Mouse (Mus musculus): ENCODE results near the gene Syt2.

The Syt2 gene

DNA sequence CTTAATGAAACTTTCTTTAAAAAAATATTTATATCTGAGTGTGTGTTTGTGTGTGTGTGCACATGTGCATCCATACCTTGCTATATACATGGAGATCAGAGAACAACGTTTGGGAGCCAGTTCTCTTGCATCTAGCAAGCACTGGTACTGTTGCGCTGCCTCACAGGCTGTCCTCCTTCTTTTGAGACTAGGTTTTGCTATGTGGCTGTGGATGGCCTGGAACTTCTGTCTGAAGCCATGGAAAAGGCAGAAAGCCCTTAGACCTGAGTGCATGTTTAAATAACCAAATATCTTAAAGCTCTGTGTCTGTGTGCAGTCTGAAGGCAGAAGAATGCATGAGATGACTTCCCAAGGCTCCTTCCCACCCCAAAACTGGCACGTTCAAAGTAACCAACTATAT is 126.3 kb downstream of the Syt2 start:
- no peak for DNase-seq (ENCODE audit: low spot score in 2 of 2)

DNA sequence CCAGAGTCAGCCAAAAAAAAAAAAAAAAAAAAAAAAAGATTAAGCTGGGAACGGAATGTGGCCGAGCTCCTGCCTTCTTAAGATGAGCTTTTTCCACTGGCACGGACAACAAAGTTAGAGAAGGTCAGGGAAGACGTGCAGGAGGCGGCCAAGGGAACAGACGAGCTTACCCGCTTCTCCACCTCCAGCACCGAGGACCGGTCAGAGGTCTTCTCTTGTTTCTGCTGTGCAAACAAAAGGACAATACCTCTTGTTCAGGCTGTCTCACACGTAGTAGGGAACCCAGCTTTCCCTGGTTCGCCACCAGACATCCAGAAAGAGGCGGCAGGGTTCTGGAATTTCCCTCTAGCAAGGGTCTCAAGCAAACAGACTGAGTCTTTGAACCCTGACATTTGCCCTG is 126.8 kb downstream of the Syt2 start:
- no peak for DNase-seq (ENCODE audit: low spot score in 2 of 2)

DNA sequence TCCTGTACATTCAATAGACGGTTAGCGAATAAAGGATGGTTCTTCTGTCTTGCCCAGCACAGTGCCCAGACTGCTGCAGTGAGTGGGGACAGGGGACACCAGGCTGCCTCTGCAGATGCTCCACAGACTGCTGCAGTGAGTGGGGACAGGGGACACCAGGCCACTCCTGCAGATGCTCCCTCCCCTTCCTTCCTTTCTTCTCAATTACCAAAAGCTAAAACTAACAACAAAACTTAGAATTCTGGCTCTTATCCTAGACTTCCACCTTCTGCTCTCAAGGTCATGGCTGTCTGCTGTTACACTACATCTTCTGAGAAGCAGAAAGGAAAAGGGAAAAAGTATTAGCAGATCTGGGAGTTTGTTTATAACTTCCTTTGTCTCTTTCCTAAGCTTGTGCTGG is 127.8 kb downstream of the Syt2 start:
- no peak for DNase-seq (ENCODE audit: low spot score in 2 of 2)

DNA sequence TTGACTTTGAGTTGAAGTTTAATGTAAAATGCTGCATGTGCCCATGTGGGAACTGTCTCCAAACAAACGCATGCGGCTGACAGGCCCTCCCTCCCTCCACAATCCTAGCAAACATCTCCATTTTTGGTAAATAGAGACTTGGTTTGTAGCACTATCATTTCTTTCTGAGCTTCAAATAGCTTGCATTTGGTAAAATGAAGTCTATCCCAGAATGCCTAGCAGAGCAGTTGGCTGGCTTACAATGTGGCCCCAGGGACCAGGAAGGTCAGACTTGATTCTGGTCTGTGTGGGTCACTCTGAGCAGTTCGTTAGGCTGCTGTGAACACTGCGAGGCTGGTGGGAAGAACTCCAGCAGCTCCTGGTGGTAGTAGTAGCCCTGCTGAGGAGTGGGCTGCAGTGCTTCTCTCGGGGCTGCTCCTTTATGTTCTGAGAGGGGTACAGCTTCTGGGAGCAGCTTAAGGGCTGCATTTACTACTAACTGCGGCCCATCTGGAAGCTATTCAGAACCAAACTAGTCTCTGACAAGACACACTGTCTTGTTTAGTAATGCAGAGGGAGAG is 128.3 kb downstream of the Syt2 start:
- DNase-seq (ENCODE audit: low spot score in 2 of 2), result no peak

DNA sequence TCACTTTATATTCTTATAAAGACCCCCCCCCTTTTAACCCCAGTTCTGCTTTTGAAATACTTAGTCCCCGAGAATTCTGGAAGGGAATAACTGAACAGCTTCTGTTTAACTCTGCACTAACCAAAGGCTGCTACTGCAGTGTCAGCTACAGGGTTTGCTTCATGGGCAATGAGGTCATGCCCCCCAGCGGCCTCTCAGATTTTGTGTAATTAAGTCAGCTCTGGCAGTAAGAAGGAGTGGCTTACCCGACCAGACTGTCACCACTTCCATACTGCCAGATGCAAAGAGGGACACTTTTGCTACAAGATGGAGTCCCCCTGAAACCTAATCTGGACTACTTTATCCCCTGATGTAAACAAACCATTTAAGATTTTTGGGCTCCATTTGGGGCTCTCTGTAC is 129.2 kb downstream of the Syt2 start:
- DNase-seq (ENCODE audit: low spot score in 2 of 2), result no peak

DNA sequence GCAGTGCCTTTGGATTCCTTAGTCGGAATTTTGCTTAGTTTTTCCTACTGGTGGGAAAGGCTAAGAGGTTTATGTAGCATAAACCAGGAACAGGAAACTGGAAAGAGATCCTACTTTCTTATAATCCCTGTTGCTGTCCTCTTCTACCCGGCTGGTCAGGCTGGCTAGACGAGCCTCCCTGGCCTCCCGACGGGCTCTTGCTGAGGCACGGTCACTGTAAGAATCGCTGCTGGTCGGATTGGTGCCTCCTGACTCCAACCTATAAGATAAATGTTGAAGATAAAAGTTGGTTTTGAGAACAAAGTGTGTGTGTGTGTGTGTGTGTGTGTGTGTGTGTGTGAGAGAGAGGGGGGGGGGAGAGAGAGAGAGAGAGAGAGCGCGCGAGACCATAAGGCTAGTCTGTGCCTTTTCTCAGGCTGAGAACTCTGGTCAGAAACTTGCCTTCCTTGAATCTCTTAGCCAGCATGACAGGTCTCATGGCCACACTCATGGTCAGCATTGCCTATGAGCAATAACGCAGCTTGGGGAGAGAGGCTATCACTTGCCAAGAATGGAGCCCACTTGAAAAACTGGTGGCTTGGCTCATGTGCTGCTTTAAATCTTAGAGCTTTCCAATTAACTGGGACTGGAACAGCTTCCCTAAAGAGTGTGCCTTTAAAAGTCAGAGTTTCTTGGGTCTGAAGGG is 130.9 kb downstream of the Syt2 start:
- no peak for DNase-seq (ENCODE audit: low spot score in 2 of 2)

DNA sequence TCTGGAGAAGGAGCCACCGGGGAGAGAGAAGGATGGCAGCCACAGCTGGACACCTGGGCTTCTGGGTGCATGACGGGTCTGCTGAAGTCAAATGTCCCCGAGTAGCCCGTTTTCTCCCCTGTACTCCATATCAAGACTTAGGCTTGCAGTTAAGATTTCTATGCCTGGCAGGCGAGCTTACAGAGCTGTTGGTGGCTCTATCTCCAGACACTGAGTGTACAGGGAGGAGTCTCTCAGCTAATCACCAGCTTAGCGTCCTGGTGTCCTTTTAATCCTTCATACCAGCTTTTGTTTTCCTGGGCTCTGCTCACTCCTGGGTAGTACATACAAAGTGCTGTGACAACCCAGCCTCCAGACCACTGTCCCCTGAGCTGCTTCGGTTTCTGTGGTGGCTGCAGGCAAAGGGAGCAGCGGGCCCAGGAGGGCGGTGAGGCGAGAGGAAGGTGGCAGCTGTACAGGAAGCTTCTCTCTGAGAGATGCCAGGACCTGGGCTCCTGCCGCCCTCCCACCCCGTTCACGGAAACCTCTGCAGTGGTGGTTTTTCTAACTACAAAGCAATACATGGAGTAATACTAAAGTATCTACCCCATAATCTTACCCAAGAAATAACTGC is 131.6 kb downstream of the Syt2 start:
- no peak for DNase-seq (ENCODE audit: low spot score in 2 of 2)

DNA sequence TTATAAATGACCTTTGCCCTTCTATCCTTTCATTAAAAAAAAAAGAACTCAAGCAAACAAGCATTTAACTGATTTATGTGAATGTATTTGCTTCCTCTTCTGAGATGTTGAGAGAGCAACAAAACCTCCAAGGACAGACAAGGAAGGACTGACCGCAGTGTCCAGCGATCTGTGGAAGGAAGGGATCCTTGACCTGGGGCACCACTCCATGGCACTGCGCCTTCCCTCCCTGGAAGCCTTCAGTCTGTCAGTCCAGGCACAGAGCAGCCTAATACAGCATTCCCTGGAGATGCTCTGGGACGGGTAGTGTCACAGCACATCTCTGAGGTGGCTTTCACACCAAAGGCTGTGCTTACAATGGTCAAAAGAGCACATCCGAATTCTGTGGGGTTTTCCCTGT is 136.3 kb downstream of the Syt2 start:
- no peak for DNase-seq (ENCODE audit: low spot score in 2 of 2)

DNA sequence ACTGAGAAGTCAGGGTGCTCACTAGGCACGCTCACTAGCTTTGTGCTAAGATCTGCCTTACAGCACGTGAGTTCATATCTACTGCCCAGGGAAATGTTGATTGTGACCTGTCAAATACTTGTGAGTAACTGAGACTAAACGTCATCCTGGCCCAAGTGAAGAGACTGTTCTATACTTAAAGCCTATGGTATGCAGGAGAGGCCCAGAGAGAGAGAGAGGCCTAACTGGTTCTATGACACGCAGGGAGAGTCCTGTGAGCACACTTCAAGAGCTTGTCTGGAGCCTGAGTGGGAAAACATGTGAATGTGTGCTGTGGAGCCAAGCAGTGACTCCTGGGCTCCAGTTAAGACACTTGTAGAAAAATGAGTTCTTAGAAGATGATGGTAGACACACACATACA is 137.5 kb downstream of the Syt2 start:
- no peak for DNase-seq (ENCODE audit: low spot score in 2 of 2)

DNA sequence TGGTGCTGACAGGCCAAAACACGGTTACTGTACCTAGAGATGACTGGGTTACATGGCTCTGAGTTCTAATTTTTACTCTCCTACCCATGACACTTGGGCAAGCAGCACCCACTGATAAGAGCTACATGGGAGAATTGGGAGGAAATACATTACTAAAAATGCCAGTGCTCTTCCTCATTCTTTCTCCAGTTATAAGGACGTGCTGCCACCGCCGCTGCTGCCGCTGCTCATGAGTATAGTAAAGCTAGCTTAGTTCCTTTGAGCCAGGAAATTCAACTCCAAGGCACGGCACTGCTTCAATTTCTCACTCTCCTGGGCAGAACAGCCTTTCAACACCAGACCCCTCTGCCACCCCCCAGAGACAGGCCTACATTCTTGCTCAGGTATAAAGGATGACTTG is 138.0 kb downstream of the Syt2 start:
- DNase-seq (ENCODE audit: low spot score in 2 of 2), result no peak

DNA sequence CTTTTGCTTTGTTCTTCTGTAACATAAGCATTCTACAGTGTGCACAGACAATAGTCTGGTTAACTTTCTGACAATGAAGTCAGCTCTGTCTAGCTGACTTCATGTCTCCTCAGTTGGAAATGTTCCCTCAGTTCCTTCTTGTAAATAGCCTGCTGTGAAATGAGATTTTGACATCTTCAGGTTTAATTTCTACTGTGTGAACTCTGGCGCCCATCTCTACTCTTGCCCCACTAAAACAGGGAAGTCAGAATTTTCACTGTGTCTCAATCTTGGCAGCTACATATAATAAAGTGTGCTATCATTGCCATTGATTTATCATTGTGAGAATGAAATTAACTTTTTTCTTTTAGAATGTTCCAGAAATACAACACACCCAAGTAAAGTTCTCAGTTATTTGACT is 138.4 kb downstream of the Syt2 start:
- DNase-seq (ENCODE audit: low spot score in 2 of 2), result no peak

DNA sequence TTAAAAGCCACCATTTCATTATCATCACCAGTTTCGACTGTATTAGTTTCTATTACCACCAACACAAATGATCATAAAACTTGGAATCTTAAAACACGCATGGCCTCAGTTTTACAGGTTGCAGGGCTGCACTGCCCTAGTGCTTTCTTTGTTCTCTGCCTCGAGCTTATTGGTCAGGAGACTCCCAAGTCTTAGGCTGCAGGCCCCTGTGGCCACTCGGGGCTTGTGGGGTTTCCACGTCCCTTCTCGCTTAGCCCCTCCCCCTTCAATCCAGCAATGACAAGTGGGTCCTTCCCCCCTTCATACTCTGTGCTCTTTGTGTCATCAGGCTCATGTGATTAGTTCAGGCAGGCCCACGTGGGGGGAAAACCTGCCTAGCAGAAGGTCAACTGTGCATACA is 141.6 kb downstream of the Syt2 start:
- DNase-seq (ENCODE audit: low spot score in 2 of 2), result no peak

DNA sequence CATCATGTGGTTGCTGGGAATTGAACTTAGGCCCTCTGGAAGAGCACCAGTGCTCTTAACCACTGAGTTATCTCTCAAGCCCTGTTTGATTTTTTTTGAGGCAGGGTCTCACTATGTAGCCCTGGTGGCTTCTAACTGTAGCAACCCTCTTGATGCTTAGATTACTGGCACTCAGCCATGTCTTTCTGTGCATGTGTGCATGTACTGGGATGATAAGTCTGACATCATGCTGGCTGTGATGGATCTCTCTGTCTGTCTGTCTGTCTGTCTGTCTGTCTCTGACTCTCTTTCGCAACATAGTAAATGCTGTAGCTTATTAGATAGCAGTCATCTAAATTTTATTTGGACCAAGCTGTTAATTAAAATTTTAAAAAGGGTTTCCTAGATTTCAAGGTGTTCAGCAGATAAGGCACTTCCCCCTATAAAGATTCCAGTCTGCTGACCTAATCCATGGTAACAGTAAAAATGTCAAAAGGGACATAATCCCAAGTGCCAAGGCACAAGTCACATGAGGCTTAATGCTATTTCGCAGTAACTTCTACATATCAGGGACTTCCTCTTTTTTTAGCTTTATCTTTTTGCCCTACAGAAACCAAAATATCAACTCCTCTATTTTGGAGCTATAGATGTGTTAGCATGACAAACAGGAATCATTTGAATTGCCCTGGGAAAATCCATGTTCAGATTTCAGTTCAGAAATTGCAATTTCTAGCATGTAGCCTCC is 144.4 kb downstream of the Syt2 start:
- DNase-seq (ENCODE audit: low spot score in 2 of 2), result no peak

DNA sequence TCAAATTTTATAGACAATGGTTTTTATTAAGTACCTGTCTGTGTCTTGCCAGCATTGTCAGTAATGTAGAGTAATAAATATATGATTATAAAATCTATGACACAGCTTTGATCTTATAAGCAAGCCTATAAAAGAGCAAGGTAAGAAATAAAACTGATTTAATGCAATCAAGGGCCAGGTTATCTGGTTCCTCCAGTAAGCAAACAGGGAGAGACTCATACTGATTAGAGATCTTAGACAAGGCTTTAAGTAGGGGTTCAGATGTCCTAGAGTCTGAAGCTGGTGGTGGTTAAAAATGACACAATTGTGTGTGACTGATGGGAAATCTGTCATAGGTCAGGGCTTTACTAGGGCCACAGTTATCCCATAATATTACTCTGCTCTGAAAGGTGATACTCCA is 145.0 kb downstream of the Syt2 start:
- no peak for DNase-seq (ENCODE audit: low spot score in 2 of 2)

DNA sequence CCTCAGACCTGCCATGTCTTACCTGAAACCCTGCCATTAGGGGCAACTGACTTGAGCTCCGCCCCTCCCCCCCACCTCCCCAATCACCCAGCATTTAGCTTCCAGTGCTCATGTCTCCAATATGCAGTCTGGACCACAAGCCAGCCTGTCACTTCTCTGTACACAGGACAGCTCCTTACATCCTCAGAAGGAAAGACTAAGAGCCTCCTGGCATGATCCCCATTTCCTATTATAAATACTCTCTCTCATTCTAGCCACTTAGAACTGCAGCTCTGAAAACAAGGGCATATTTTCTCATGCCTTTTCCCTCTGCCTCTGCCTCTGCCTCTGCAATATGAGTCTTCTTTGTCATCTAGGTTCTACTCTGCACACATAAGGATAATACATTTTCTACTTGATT is 149.6 kb downstream of the Syt2 start:
- DNase-seq (ENCODE audit: low spot score in 2 of 2), result no peak

DNA sequence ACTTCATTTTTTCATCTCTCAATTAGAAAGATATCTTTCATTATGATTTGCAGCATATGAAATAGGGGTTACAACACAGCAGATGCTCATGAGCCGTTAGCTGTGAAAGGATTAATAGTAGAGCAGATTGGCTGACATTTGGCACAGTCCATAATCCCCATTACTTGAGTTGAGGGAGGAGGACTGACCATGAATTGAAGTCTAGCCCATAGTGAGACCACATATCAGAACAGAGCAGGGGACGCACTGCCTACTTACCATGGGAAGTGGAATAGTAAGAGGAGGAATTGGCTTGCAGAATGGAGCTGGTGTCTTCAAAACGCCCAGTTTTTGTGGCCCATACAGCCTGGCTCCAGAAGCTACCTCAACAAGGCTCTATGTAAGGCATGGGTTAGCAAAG is 150.1 kb downstream of the Syt2 start:
- DNase-seq (ENCODE audit: low spot score in 2 of 2), result no peak

DNA sequence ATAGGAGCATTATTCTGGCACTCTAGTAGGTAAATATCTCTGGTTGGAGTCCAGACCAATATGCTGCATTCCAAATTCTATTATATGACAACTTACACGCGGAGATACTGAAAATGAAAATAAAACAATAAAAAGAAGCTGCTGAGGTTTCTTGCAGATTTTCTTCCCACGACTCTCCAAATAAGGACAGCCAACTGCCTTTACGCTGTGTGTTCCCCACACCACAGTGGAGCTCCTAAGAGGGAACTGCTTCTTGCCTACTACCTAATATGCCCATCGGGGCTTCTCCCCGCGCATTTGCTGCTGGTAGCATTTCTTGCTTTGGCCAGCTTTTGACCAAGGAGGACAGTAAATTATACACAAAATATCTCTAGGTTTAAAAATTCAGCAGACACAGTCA is 155.3 kb downstream of the Syt2 start:
- no peak for DNase-seq (ENCODE audit: low spot score in 2 of 2)

DNA sequence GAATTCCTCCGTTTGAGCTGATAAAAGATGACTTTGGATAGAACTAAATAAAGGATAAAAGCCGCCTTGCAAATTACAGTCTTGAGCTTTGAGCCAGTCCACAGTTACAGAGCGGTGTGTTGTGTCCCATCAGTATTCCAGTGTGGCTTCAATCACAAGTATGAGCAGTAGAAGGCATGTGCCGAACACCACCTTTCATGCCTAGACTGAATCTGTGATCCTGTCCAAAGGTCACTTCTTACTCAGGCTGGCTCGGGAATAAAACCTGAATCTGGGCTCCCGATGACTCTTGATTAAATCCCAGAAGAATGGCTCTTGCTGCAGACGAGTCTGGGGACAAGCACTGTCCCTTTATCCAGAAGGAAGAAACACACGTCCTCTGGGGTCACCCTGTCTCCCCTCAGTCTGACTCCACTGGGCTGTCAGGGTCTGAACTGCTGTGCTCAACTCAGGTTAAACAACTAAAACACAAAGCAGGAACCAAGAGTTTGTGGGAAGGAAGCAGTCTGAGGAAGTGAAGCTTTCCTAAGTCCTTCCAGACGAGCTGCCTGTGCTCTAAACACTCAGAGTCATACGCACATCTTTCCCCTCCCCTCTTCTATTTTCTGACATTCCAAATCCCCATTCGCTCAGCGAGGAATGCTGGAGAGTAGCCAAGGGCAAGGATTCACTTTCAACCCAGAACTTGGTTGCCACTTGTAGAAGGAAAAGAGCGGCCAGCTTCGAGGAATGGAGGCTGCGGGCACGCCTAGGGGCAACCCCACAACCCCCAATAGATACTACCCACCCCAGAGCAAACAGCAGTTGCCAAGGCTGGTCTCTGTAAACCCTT is 157.0 kb downstream of the Syt2 start:
- DNase-seq (ENCODE audit: low spot score in 2 of 2), result no peak

DNA sequence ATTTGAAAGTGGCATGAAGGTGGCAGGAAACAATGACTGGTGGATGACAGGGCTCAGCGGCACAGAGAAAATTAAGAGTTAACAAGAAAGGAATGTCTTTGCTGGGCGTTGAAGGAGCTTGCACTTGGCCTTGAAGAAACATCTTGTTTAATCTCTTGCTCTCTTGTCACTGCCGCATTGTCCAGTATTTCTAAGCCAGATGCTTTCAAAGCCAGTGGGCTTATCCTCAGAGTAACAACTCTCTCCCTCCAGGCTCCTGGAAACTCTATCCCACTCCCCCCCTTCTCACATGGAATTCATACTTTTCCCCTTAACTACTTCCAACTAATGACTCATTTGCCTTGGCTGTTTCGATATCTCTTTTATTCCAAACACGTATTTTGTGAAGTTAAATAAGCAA is 157.9 kb downstream of the Syt2 start:
- DNase-seq (ENCODE audit: low spot score in 2 of 2), result no peak

DNA sequence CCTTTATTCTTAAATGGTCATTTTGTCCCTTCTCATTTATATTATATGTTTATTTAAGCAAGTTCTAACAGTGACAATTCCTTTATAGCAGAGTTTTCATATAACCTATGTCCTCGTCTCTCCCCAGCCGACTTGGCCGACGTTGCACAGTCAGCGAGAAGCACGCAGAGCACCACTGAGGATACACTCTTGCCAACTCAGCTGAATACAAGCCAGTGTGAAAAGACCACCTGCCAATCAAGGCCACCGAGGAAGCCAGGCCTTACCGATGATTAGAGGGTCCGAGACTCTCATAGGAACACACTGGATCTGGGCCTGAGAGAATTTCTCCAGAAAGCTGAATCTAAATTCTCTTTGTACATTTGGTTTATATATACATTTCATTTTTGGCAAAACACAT is 159.0 kb downstream of the Syt2 start:
- DNase-seq (ENCODE audit: low spot score in 2 of 2), result no peak
